Comparison of ENCODE assay signal across 7 mouse cellular contexts in genomic region chr1:136174101-136174606, GRCm38 (mm10). TPM values are rescaled to one million over a fixed set of nuclear protein-coding genes. Genes with fewer than 3 reads are reported as not detected.
A peak's percentile ranks its signal among the peaks of the same experiment; 100 is the strongest.
DNase-seq lines count a peak whose midpoint lies in the region; ATAC-seq lines count a peak whose summit lies in the region.

No protein-coding gene starts in this region.

- no peaks in the 10 kb centered on the region for H3K9me3 ChIP-seq in hindbrain, embryonic 12.5 days (replicated peaks)
- no peaks in the 10 kb centered on the region for H3K9me3 ChIP-seq in limb, embryonic 12.5 days
- no peaks in the 10 kb centered on the region for H3K9me3 ChIP-seq in midbrain, embryonic 14.5 days (ENCODE audit: control insufficient read depth, low read length)

- H3K27me3 ChIP-seq in hindbrain, embryonic 12.5 days: no peaks in the 10 kb centered on the region
- no peaks in the 10 kb centered on the region for H3K27me3 ChIP-seq in limb, embryonic 12.5 days
- H3K27me3 ChIP-seq in midbrain, embryonic 14.5 days (ENCODE audit: control insufficient read depth, insufficient read depth, low read length): no peaks in the 10 kb centered on the region

- peak; percentile 6; the same call in 1 of the 2 replicates for ATAC-seq in hindbrain, embryonic 12.5 days (ENCODE audit: low FRiP score)
- ATAC-seq in limb, embryonic 12.5 days (ENCODE audit: insufficient number of reproducible peaks, insufficient read depth, low FRiP score, low TSS enrichment, low read depth): no peak
- ATAC-seq in midbrain, embryonic 14.5 days (ENCODE audit: low FRiP score, low TSS enrichment): no peak

- H3K9ac ChIP-seq in hindbrain, embryonic 12.5 days: 0 out of 2 replicates have a peak overlapping the region, but pooled peaks have one; percentile 44
- no peak overlapping the region for H3K9ac ChIP-seq in limb, embryonic 12.5 days (replicated peaks)
- 0 out of 2 replicates have a peak overlapping the region, but pooled peaks have one; percentile 9 for H3K9ac ChIP-seq in midbrain, embryonic 14.5 days (replicated peaks; ENCODE audit: low read length)

- 0 out of 2 replicates have a peak overlapping the region, but pooled peaks have one; percentile 8 for H3K4me2 ChIP-seq in hindbrain, embryonic 12.5 days (replicated peaks)
- H3K4me2 ChIP-seq in limb, embryonic 12.5 days: 0 out of 2 replicates have a peak overlapping the region, but pooled peaks have one; percentile 1
- H3K4me2 ChIP-seq in midbrain, embryonic 14.5 days (ENCODE audit: low read length): no peak overlapping the region

- WGBS in hindbrain, embryonic 12.5 days: 8% methylated on average over 13 of the region's 13 CpGs
- WGBS in limb, embryonic 12.5 days: 18% methylated on average over 13 of the region's 13 CpGs
- 10% methylated on average over 13 of the region's 13 CpGs for WGBS in midbrain, embryonic 14.5 days

- H3K4me3 ChIP-seq in hindbrain, embryonic 12.5 days: no peak overlapping the region
- H3K4me3 ChIP-seq in limb, embryonic 12.5 days (replicated peaks): no peak overlapping the region
- H3K4me3 ChIP-seq in midbrain, embryonic 14.5 days (replicated peaks; ENCODE audit: low read depth, low read length): no peak overlapping the region

- H3K4me1 ChIP-seq in hindbrain, embryonic 12.5 days: peaks cover 20% of the 10 kb centered on the region
- H3K4me1 ChIP-seq in limb, embryonic 12.5 days (replicated peaks): peaks cover 21% of the 10 kb centered on the region
- peaks cover 7% of the 10 kb centered on the region for H3K4me1 ChIP-seq in midbrain, embryonic 14.5 days (ENCODE audit: control insufficient read depth, insufficient read depth, low read length)

- 0 out of 2 replicates have a peak overlapping the region, but pooled peaks have one; percentile 45 for H3K27ac ChIP-seq in hindbrain, embryonic 12.5 days
- no peak overlapping the region for H3K27ac ChIP-seq in limb, embryonic 12.5 days
- 0 out of 2 replicates have a peak overlapping the region, but pooled peaks have one; percentile 33 for H3K27ac ChIP-seq in midbrain, embryonic 14.5 days (replicated peaks; ENCODE audit: low read depth, low read length)

- peaks cover 73% of the 10 kb centered on the region for H3K36me3 ChIP-seq in hindbrain, embryonic 12.5 days
- H3K36me3 ChIP-seq in limb, embryonic 12.5 days: peaks cover 74% of the 10 kb centered on the region
- peaks cover 90% of the 10 kb centered on the region for H3K36me3 ChIP-seq in midbrain, embryonic 14.5 days (ENCODE audit: control insufficient read depth, insufficient read depth, low read length)

- peak; percentile 76 for DNase-seq in CD4-positive, CD25-positive, alpha-beta regulatory T cell, adult 2 months (ENCODE audit: low read depth, low spot score)
- peak; percentile 82 for DNase-seq in R1 (ENCODE audit: low read depth, low spot score)
- peak; percentile 66 for DNase-seq in midbrain, embryonic 14.5 days
- no peak for DNase-seq in adrenal gland, adult 18-20 months (ENCODE audit: low spot score in 2 of 2)
- no peak for DNase-seq in frontal cortex, postnatal 10 days (ENCODE audit: low spot score in 2 of 2)

RNA-seq across cellular contexts. Expression of gene Mroh3, which starts 38.5 kb away (rescaled TPM):
- 0.34 TPM in 1 of 2 replicates, not detected in the other for polyA plus RNA-seq in hindbrain, embryonic 12.5 days (2016; fragmentation: Nextera tagmentation; extraction: Ambion mirVana)
- 0.23 and 0.40 TPM in 2 replicates for polyA plus RNA-seq in limb, embryonic 12.5 days (2016; fragmentation: Nextera tagmentation; extraction: Ambion mirVana)
- polyA plus RNA-seq in midbrain, embryonic 14.5 days (2014; fragmentation: Nextera tagmentation; extraction: Ambion mirVana): 0.34 and 0.59 TPM in 2 replicates
- not detected for total RNA-seq in adrenal gland, adult 18-20 months (2021)

RNA-seq across cellular contexts. Expression of gene Kif21b, which starts 43.0 kb away (rescaled TPM):
- 39.1 and 44.7 TPM in 2 replicates for polyA plus RNA-seq in hindbrain, embryonic 12.5 days (2016; fragmentation: Nextera tagmentation; extraction: Ambion mirVana)
- polyA plus RNA-seq in limb, embryonic 12.5 days (2016; fragmentation: Nextera tagmentation; extraction: Ambion mirVana): 10.6 and 11.4 TPM in 2 replicates
- 56.4 and 65.9 TPM in 2 replicates for polyA plus RNA-seq in midbrain, embryonic 14.5 days (2014; fragmentation: Nextera tagmentation; extraction: Ambion mirVana)
- total RNA-seq in adrenal gland, adult 18-20 months (2021): 1 to 10 TPM; 2.0 TPM

RNA-seq across cellular contexts. Expression of gene Inava, which starts 59.9 kb away (rescaled TPM):
- polyA plus RNA-seq in hindbrain, embryonic 12.5 days (2016; fragmentation: Nextera tagmentation; extraction: Ambion mirVana): 13.2 and 13.8 TPM in 2 replicates
- polyA plus RNA-seq in limb, embryonic 12.5 days (2016; fragmentation: Nextera tagmentation; extraction: Ambion mirVana): 25.4 and 28.4 TPM in 2 replicates
- 1.6 and 2.6 TPM in 2 replicates for polyA plus RNA-seq in midbrain, embryonic 14.5 days (2014; fragmentation: Nextera tagmentation; extraction: Ambion mirVana)
- under 1 TPM in 1 of 2 experiments, not detected in 1; 0.29 TPM for total RNA-seq in adrenal gland, adult 18-20 months (2021)

Comparison
In these comparisons a context has a peak if more than half of its experiments do, and no peak if none do; other contexts are left out.
1. DNase-seq: peak in CD4-positive, CD25-positive, alpha-beta regulatory T cell, adult 2 months (single experiment), R1 (single experiment) and midbrain, embryonic 14.5 days (single experiment); none in adrenal gland, adult 18-20 months (0 of 2) and frontal cortex, postnatal 10 days (0 of 2).